Mouse (Mus musculus): ENCODE results near the gene Catsperg1.

Catsperg1 gene

GRCm38 (mm10) chr7:29134693-29135386 is 79.0 kb downstream of the Catsperg1 start, which contains the start of gene Rasgrp4:
Gene Rasgrp4 (plus strand): TSS chr7:29134851.
- no peak for DNase-seq (ENCODE audit: low spot score)

GRCm38 (mm10) chr7:29134230-29134629 is 79.6 kb downstream of the Catsperg1 start:
- DNase-seq (ENCODE audit: low spot score), result no peak
